Mouse (Mus musculus): ENCODE measurements at regions not wholly inside any gene's neighbourhood (a gene's known extent, or its start where the extent isn't known, plus 50 kb on each side); places are given as distances from the start of the nearest gene placed in this dataset.

DNA sequence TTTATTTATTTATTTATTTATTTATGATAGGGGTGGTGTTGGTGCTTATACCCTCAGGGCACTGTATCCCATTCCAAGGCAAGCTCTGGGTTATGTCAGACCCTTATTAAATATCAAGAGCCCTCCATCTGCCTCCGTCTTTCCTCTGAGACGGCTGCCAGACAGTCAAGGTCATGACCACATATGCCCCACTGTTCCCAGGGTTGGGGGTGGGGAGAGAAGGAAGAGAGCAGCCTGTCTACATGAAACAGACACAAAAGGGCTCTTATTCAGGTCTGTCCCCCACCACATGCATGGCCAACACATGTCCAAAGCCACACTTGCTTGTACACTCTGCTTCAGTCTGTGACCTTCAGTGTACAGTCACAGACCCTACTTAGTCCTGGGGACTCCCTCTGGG lies 632.9 kb upstream of the 3110018I06Rik start:
- whole genome bisulfite sequencing, result 67% methylated on average over 2 of the region's 2 CpGs
- H3K4me3 ChIP-seq, result no peak overlapping the region
- no peaks in the 10 kb centered on the region for H3K9me3 ChIP-seq
- H3K36me3 ChIP-seq (replicated peaks), result no peaks in the 10 kb centered on the region
- H3K27ac ChIP-seq, result peak overlapping the region; percentile 44; the same call in 1 of the 2 replicates
- H3K27me3 ChIP-seq (ENCODE audit: poor library complexity, severe bottlenecking), result peaks cover 22% of the 10 kb centered on the region
- H3K4me1 ChIP-seq, result peaks cover 22% of the 10 kb centered on the region
- no peak for DNase-seq (ENCODE audit: extremely low spot score, low spot score)

DNA sequence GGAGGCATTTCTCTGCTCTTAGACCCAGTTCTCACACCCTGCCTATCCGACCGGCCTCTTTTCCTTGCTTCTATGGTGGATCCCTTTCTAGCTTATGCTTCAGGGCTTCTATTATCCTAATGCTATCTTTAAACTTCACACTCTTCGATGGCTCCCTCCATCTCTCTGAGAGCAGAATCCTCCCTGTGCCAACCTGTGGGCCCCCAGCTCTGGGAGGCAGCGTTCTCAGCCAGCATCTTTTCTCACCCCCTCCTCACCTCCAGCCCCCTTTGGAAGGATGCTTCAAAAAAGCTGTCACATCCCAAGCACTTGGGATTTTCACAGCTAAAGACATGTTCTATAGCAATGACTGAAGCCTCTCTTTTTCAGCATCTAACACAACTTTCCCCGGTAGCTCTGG lies 626.8 kb upstream of the 3110018I06Rik start:
- no peak overlapping the region for H3K4me3 ChIP-seq
- H3K27ac ChIP-seq, result no peak overlapping the region
- no peaks in the 10 kb centered on the region for H3K9me3 ChIP-seq
- H3K4me1 ChIP-seq, result no peaks in the 10 kb centered on the region
- WGBS, result 95% methylated on average over 5 of the region's 5 CpGs
- no peak for DNase-seq (ENCODE audit: extremely low spot score, low spot score)
- peaks cover 6% of the 10 kb centered on the region; the same call in 1 of the 2 replicates for H3K27me3 ChIP-seq (ENCODE audit: poor library complexity, severe bottlenecking)
- no peaks in the 10 kb centered on the region for H3K36me3 ChIP-seq (replicated peaks)

DNA sequence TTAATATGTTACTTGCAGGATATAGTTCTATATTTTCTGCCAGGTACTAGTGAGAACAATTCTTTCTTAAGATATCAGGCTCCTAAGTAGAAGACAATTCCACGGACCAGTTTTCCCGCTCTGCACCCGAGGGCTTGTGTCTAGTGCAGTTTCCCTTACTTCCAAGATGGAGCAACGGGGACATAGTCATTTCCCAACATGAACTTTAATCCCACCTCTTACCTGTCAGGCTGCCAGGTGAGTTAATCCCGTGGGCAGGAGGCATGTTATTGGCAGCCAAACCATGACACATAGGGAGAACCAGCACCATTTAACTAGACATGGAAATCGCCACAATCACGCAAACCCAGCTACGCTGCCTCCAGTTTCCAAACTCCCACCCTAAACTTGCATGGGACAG lies 624.4 kb upstream of the 3110018I06Rik start:
- H3K36me3 ChIP-seq (replicated peaks), result no peaks in the 10 kb centered on the region
- WGBS, result 91% methylated on average over 8 of the region's 8 CpGs
- no peaks in the 10 kb centered on the region; the same call in 1 of the 2 replicates for H3K27me3 ChIP-seq (ENCODE audit: poor library complexity, severe bottlenecking)
- no peak overlapping the region for H3K4me3 ChIP-seq
- H3K27ac ChIP-seq, result no peak overlapping the region
- H3K4me1 ChIP-seq, result peaks cover 6% of the 10 kb centered on the region
- H3K9me3 ChIP-seq, result no peaks in the 10 kb centered on the region
- no peak for DNase-seq (ENCODE audit: extremely low spot score, low spot score)

DNA sequence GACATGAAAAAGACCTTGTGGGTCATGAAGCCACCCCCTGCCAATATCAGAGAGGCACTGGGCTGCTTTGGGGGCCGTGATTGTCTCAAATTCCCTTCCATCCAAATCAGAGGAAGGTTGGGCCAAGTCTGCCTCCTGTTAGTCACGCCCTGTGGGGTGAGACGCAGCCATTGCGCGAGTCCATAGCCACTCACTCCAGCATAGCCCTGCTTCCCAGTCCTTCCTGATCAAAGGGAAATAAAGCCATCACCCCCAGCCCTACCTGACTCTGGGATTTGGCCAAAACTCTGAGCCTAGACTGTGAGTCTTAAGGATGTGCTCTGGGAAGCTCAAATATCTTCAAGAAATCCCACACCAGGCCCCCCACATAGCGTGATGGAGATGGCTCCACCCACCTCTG lies 620.4 kb upstream of the 3110018I06Rik start:
- peaks cover 6% of the 10 kb centered on the region for H3K4me1 ChIP-seq
- no peaks in the 10 kb centered on the region for H3K27me3 ChIP-seq (ENCODE audit: poor library complexity, severe bottlenecking)
- WGBS, result 59% methylated on average over 6 of the region's 6 CpGs
- no peaks in the 10 kb centered on the region for H3K9me3 ChIP-seq
- H3K4me3 ChIP-seq, result no peak overlapping the region
- no peak overlapping the region for H3K27ac ChIP-seq
- no peak for DNase-seq (ENCODE audit: extremely low spot score, low spot score)
- H3K36me3 ChIP-seq (replicated peaks), result no peaks in the 10 kb centered on the region

DNA sequence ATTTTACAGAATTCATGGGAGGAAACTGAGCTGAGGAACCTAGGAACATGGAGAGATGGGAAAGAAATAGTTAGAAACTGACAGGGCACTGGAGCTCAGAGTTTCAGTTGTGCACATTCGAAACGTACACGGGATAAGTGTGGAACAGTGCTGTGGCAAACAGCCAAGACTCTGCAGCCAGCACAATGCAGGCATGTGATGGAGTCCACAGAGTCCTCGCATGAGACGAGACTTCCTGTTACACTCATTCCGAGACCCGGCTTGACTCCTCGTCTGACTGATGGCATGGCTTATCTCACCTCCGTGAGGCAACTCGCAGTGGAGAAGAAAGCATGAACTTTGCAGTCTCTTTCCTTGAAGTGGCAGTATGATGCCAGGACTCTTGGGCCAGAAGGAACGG lies 617.0 kb upstream of the 3110018I06Rik start:
- Histone ChIP-seq H3K36me3 (replicated peaks) (no peaks in the 10 kb centered on the region), H3K4me3 (no peak overlapping the region), H3K4me1 (peaks cover 6% of the 10 kb centered on the region), H3K27ac (no peak overlapping the region), H3K27me3 (ENCODE audit: poor library complexity, severe bottlenecking) (no peaks in the 10 kb centered on the region), H3K9me3 (no peaks in the 10 kb centered on the region)
- 92% methylated on average over 11 of the region's 11 CpGs for WGBS
- no peak for DNase-seq (ENCODE audit: extremely low spot score, low spot score)

DNA sequence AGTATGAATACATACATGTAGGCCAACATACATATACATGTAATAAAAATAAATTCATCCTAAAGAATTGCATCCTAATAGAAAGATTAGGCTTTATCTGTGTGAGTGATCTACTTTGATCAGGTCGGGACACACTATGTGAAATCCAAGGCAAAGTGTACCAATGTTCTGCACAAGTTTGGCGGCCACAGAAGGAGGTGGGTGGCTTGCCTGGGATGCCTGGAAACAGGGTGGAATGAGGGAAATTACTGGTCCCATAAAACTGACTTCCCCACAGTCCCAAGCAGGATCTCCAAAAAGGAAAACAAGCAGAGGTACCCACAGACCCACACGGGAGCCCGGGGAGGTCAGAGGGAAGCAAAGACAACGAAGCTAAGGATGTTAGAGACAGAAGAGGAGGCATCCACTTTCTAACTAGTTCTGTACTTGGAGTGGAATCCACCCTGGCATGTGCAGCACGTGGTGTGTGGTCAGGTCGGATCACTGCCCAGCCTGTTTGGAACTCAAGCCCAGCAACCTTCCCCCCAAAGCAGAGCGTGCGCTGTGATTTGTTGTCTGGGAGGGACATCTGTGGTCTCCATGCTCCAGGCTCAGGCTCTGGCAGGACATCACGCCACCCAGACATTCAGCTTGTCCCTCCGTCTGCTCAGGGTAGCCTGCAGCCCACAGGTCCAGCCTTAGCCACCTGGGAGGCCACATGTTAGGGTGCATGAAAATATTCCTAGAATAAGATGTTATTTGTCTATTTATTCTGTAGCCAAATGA lies 615.3 kb upstream of the 3110018I06Rik start:
- peaks cover 3% of the 10 kb centered on the region for H3K4me1 ChIP-seq
- 92% methylated on average over 11 of the region's 11 CpGs for WGBS
- no peak overlapping the region for H3K27ac ChIP-seq
- H3K36me3 ChIP-seq (replicated peaks), result no peaks in the 10 kb centered on the region
- no peak overlapping the region for H3K4me3 ChIP-seq
- H3K9me3 ChIP-seq, result no peaks in the 10 kb centered on the region
- DNase-seq (ENCODE audit: extremely low spot score, low spot score), result no peak
- H3K27me3 ChIP-seq (ENCODE audit: poor library complexity, severe bottlenecking), result no peaks in the 10 kb centered on the region

DNA sequence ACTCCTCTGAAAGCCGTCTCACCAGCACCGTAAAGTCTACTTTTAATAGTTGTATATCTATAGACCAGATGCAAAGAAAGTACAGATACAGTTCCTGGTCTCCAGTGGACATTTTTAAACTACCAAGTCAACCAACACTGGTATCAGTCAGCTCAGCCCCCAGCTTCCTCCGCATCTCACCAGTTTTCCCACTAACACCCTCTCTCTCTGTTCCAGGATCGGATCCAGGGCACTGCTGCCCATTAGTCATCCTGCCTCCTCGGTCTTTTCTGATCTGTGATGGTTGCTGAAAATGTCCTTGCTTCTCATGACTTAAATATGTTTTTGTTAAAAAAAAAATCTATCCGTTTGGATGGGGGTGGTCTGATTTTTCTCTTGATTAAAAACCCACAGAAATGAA lies 598.1 kb upstream of the 3110018I06Rik start:
- Histone ChIP-seq H3K4me1 (no peaks in the 10 kb centered on the region), H3K27ac (no peak overlapping the region), H3K9me3 (no peaks in the 10 kb centered on the region), H3K4me3 (no peak overlapping the region), H3K27me3 (ENCODE audit: poor library complexity, severe bottlenecking) (no peaks in the 10 kb centered on the region), H3K36me3 (replicated peaks) (no peaks in the 10 kb centered on the region)
- WGBS, result 91% methylated on average over 6 of the region's 6 CpGs
- DNase-seq (ENCODE audit: extremely low spot score, low spot score), result no peak

DNA sequence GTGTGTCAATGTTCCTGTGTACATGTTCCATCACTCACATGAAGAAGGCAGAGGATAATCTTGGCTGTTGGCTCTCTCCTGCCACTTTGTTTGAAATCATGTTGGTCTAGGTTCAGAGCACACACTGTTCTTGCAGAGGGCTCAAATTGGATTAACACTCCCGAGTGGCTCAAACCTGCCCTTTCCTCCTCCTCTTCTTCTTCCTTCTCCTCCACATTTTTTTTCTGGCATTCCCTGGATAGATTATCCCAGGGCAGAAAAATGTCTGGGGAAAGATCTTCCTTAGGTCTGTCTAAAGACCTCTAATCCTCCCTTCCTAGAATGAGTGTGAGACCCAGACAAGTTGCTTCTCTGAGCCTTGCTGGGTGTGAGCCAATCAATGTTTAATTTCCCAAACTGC lies 594.4 kb upstream of the 3110018I06Rik start:
- 41% methylated on average over 1 of the region's 1 CpGs for WGBS
- H3K27me3 ChIP-seq (ENCODE audit: poor library complexity, severe bottlenecking), result no peaks in the 10 kb centered on the region
- no peaks in the 10 kb centered on the region for H3K4me1 ChIP-seq
- H3K9me3 ChIP-seq, result no peaks in the 10 kb centered on the region
- no peak overlapping the region for H3K4me3 ChIP-seq
- H3K27ac ChIP-seq, result no peak overlapping the region
- DNase-seq (ENCODE audit: extremely low spot score, low spot score), result no peak
- H3K36me3 ChIP-seq (replicated peaks), result no peaks in the 10 kb centered on the region

DNA sequence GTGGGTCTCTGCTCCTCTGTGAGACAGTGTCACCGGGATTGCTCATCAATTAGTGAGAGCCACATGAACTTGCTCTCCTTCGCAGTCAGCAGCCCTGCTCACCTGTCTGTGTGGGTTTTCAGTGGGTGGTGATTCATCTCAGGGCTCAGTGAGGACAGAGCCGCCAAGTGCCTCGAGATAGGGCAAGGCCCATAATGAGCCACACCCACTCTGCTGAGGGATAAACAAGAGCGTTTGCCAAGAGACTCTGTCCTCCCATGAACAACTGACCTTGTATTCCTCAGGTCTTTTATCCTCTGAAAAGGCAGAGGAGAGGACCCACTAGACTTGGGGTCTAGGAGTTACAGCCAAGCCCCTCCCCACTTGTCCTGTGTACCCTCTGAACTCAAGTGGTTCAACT lies 584.2 kb upstream of the 3110018I06Rik start:
- 87% methylated on average over 5 of the region's 5 CpGs for WGBS
- H3K9me3 ChIP-seq, result no peaks in the 10 kb centered on the region
- no peak for DNase-seq (ENCODE audit: extremely low spot score, low spot score)
- H3K4me1 ChIP-seq, result peaks cover 16% of the 10 kb centered on the region
- H3K27ac ChIP-seq, result no peak overlapping the region
- no peaks in the 10 kb centered on the region for H3K36me3 ChIP-seq (replicated peaks)
- H3K27me3 ChIP-seq (ENCODE audit: poor library complexity, severe bottlenecking), result no peaks in the 10 kb centered on the region
- no peak overlapping the region for H3K4me3 ChIP-seq

DNA sequence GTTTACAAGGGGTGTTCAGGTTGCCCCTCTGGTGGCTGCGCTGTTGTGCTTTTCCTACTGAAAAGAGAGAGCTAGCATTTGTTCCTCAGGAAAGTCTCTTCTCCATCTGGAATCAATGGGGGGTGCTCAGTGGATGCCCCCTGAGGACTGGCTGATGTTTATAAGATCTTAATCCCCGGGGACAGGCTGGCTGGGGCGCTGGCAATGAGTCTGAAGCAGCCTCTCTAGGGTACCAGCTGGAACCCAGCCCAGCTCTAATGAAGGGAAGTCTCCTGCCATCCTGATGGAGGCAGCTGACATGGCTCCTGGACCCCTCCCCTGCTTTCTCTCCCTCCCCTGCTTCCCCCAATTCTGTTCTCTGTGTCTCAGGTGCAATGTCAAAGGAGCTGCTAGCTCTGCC lies 575.6 kb upstream of the 3110018I06Rik start:
- Histone ChIP-seq H3K4me3 (no peak overlapping the region), H3K4me1 (0 out of 2 replicates have a peak, but pooled peaks cover 4% of the 10 kb centered on the region), H3K9me3 (no peaks in the 10 kb centered on the region), H3K27me3 (ENCODE audit: poor library complexity, severe bottlenecking) (no peaks in the 10 kb centered on the region), H3K27ac (0 out of 2 replicates have a peak overlapping the region, but pooled peaks have one; percentile 21), H3K36me3 (replicated peaks) (no peaks in the 10 kb centered on the region)
- WGBS, result 44% methylated on average over 3 of the region's 3 CpGs
- DNase-seq (ENCODE audit: extremely low spot score, low spot score), result no peak

DNA sequence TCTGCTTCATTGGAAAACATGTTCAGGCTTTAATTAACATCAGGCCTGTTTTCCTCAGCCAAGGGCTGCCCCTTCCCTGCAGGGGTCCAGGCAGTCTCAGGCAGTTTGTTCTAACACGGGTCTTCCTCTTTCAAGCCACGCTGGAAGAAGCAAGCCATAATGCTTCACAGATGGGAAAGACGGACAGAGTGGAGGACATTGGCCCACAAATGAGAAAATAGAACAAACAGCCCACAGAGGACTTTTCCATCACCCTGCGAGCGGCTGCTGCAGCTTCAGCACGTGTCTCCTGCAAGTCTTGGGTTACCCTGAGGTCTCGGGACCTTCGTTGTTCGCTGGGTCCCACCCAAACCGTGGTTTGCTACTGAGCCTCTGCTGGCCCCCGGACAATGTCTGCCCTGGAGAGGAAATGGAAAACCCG lies 565.9 kb upstream of the 3110018I06Rik start:
- Histone ChIP-seq H3K4me3 (no peak overlapping the region), H3K36me3 (replicated peaks) (no peaks in the 10 kb centered on the region), H3K27me3 (ENCODE audit: poor library complexity, severe bottlenecking) (no peaks in the 10 kb centered on the region), H3K27ac (peak overlapping the region; percentile 74; the same call in 1 of the 2 replicates), H3K4me1 (peaks cover 9% of the 10 kb centered on the region; the same call in 1 of the 2 replicates), H3K9me3 (no peaks in the 10 kb centered on the region)
- 69% methylated on average over 12 of the region's 12 CpGs for WGBS
- peak; percentile 35 for DNase-seq (ENCODE audit: extremely low spot score, low spot score)

DNA sequence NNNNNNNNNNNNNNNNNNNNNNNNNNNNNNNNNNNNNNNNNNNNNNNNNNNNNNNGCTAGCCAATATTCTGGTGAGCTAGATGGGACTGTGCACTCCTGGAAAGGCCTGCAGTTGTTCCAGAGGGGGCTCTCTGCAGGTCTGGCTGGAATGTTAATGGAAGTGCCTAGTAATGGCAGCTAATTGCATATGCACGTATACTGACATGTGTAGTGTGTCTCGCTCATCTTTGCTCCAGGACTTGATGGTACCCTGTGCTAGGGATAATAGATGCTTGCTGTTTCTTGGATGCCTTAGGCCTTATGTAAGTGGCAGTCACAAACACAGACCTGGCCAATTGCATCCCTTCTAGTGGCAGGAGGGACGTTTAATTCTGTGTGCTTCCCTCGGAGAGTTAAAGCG lies 560.0 kb upstream of the 3110018I06Rik start:
- Histone ChIP-seq H3K36me3 (replicated peaks) (no peaks in the 10 kb centered on the region), H3K9me3 (no peaks in the 10 kb centered on the region), H3K27ac (no peak overlapping the region; the same call in 1 of the 2 replicates), H3K27me3 (ENCODE audit: poor library complexity, severe bottlenecking) (no peaks in the 10 kb centered on the region), H3K4me3 (no peak overlapping the region), H3K4me1 (peaks cover 17% of the 10 kb centered on the region)
- DNase-seq (ENCODE audit: extremely low spot score, low spot score), result no peak
- 87% methylated on average over 5 of the region's 5 CpGs for WGBS

DNA sequence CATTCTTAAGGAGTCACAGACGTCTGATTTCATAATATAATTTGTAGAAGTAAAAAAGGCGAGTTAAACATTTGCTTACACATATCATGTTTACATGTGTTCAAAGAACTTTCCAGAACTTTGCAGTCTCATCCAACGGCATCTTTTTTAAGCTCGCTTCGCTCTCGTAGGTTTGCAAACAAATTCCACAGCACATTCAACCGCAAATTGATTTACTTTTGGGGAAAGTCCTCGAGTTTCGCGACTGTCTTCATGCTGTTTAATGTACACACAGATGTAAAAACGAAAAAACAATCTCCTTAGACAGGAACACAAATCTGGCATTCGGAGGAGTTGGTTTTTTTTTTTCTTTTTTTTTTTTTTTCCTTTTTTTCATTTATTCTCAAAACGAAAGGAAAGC lies 559.3 kb upstream of the 3110018I06Rik start:
- H3K9me3 ChIP-seq, result no peaks in the 10 kb centered on the region
- H3K4me1 ChIP-seq, result peaks cover 17% of the 10 kb centered on the region
- H3K27ac ChIP-seq, result no peak overlapping the region
- H3K27me3 ChIP-seq (ENCODE audit: poor library complexity, severe bottlenecking), result no peaks in the 10 kb centered on the region
- WGBS, result 89% methylated on average over 13 of the region's 13 CpGs
- DNase-seq (ENCODE audit: extremely low spot score, low spot score), result no peak
- no peaks in the 10 kb centered on the region for H3K36me3 ChIP-seq (replicated peaks)
- no peak overlapping the region for H3K4me3 ChIP-seq

Data from forebrain, embryonic 10.5 days (tissue).